Mouse (Mus musculus): Measurements from ENCODE around the gene Gh. TPM values are rescaled to one million over a fixed set of nuclear protein-coding genes. Genes with fewer than 3 reads are reported as not detected.

Gene Gh
- polyA plus RNA-seq, 1 experiment from 2014 or later = not detected

GRCm38 (mm10) chr11:106286206-106286605 lies 15.5 kb downstream of the Gh start:
- Histone ChIP-seq H3K27ac (ENCODE audit: low read depth, low read length) (no peak overlapping the region), H3K27me3 (replicated peaks; ENCODE audit: control insufficient read depth, insufficient read depth, low read length) (no peaks in the 10 kb centered on the region), H3K36me3 (ENCODE audit: control insufficient read depth, insufficient read depth) (no peaks in the 10 kb centered on the region), H3K9ac (ENCODE audit: low read depth, low read length) (no peak overlapping the region), H3K9me3 (ENCODE audit: control insufficient read depth) (no peaks in the 10 kb centered on the region), H3K4me3 (ENCODE audit: low read depth, low read length) (no peak overlapping the region), H3K4me1 (replicated peaks; ENCODE audit: control insufficient read depth, insufficient read depth, low read length) (no peaks in the 10 kb centered on the region), H3K4me2 (replicated peaks; ENCODE audit: low read depth) (no peak overlapping the region)
- TF ChIP-seq CTCF (IDR thresholded peaks at IDR 0.05; ENCODE audit: low read depth) = no peak
- no peak for ATAC-seq
- WGBS = 81% methylated on average over 7 of the region's 7 CpGs

- Histone ChIP-seq H3K4me1 (replicated peaks; ENCODE audit: control insufficient read depth, insufficient read depth, low read length) (no peaks in the 10 kb centered on the region), H3K36me3 (ENCODE audit: control insufficient read depth, insufficient read depth) (no peaks in the 10 kb centered on the region), H3K9me3 (ENCODE audit: control insufficient read depth) (no peaks in the 10 kb centered on the region), H3K9ac (ENCODE audit: low read depth, low read length) (no peak overlapping the region), H3K4me2 (replicated peaks; ENCODE audit: low read depth) (no peak overlapping the region), H3K27ac (ENCODE audit: low read depth, low read length) (no peak overlapping the region), H3K27me3 (replicated peaks; ENCODE audit: control insufficient read depth, insufficient read depth, low read length) (no peaks in the 10 kb centered on the region), H3K4me3 (ENCODE audit: low read depth, low read length) (no peak overlapping the region)
- no peak for ATAC-seq
- TF ChIP-seq CTCF (IDR thresholded peaks at IDR 0.05; ENCODE audit: low read depth) = no peak
- 64% methylated on average over 8 of the region's 8 CpGs for WGBS
Observed at GRCm38 (mm10) chr11:106284126-106284525, 17.5 kb downstream of the Gh start.

GRCm38 (mm10) chr11:106283371-106283770 lies 18.3 kb downstream of the Gh start:
- Histone ChIP-seq H3K27me3 (replicated peaks; ENCODE audit: control insufficient read depth, insufficient read depth, low read length) (no peaks in the 10 kb centered on the region), H3K27ac (ENCODE audit: low read depth, low read length) (no peak overlapping the region), H3K4me1 (replicated peaks; ENCODE audit: control insufficient read depth, insufficient read depth, low read length) (no peaks in the 10 kb centered on the region), H3K9ac (ENCODE audit: low read depth, low read length) (no peak overlapping the region), H3K4me3 (ENCODE audit: low read depth, low read length) (no peak overlapping the region), H3K4me2 (replicated peaks; ENCODE audit: low read depth) (no peak overlapping the region), H3K36me3 (ENCODE audit: control insufficient read depth, insufficient read depth) (no peaks in the 10 kb centered on the region), H3K9me3 (ENCODE audit: control insufficient read depth) (no peaks in the 10 kb centered on the region)
- ATAC-seq = no peak
- no peak for TF ChIP-seq CTCF (IDR thresholded peaks at IDR 0.05; ENCODE audit: low read depth)
- WGBS = 86% methylated on average over 4 of the region's 4 CpGs

GRCm38 (mm10) chr11:106282452-106282851 lies 19.2 kb downstream of the Gh start:
- Histone ChIP-seq H3K4me3 (ENCODE audit: low read depth, low read length) (no peak overlapping the region), H3K36me3 (ENCODE audit: control insufficient read depth, insufficient read depth) (no peaks in the 10 kb centered on the region), H3K9ac (ENCODE audit: low read depth, low read length) (no peak overlapping the region), H3K4me1 (replicated peaks; ENCODE audit: control insufficient read depth, insufficient read depth, low read length) (no peaks in the 10 kb centered on the region), H3K27ac (ENCODE audit: low read depth, low read length) (no peak overlapping the region), H3K4me2 (replicated peaks; ENCODE audit: low read depth) (no peak overlapping the region), H3K9me3 (ENCODE audit: control insufficient read depth) (no peaks in the 10 kb centered on the region), H3K27me3 (replicated peaks; ENCODE audit: control insufficient read depth, insufficient read depth, low read length) (no peaks in the 10 kb centered on the region)
- no peak for TF ChIP-seq CTCF (IDR thresholded peaks at IDR 0.05; ENCODE audit: low read depth)
- ATAC-seq = no peak
- 83% methylated on average over 6 of the region's 6 CpGs for WGBS

- Histone ChIP-seq H3K27ac (ENCODE audit: low read depth, low read length) (no peak within 1 kb of the TSS), H3K9me3 (ENCODE audit: control insufficient read depth) (no peaks in the 10 kb centered on the region), H3K4me3 (ENCODE audit: low read depth, low read length) (no peak within 1 kb of the TSS), H3K27me3 (replicated peaks; ENCODE audit: control insufficient read depth, insufficient read depth, low read length) (no peaks in the 10 kb centered on the region), H3K4me2 (replicated peaks; ENCODE audit: low read depth) (peak within 1 kb of the TSS; percentile 51), H3K4me1 (replicated peaks; ENCODE audit: control insufficient read depth, insufficient read depth, low read length) (peaks cover 10% of the 10 kb centered on the region), H3K36me3 (ENCODE audit: control insufficient read depth, insufficient read depth) (no peaks in the 10 kb centered on the region), H3K9ac (ENCODE audit: low read depth, low read length) (no peak within 1 kb of the TSS)
- 5% methylated on average over 25 of the region's 25 CpGs for WGBS
- peak; percentile 99 for TF ChIP-seq CTCF (IDR thresholded peaks at IDR 0.05; ENCODE audit: low read depth)
- peak; percentile 35; the same call in 1 of the 2 replicates for ATAC-seq
Observed at GRCm38 (mm10) chr11:106276454-106276853, 25.2 kb downstream of the Gh start, which contains the start of gene Tcam1. Tcam1 (plus strand) TSS chr11:106276672.

GRCm38 (mm10) chr11:106274971-106275411 lies 26.7 kb downstream of the Gh start:
- 28% methylated on average over 7 of the region's 7 CpGs for WGBS
- Histone ChIP-seq H3K9ac (ENCODE audit: low read depth, low read length) (no peak overlapping the region), H3K9me3 (ENCODE audit: control insufficient read depth) (no peaks in the 10 kb centered on the region), H3K4me1 (replicated peaks; ENCODE audit: control insufficient read depth, insufficient read depth, low read length) (peaks cover 10% of the 10 kb centered on the region), H3K27ac (ENCODE audit: low read depth, low read length) (no peak overlapping the region), H3K36me3 (ENCODE audit: control insufficient read depth, insufficient read depth) (no peaks in the 10 kb centered on the region), H3K4me3 (ENCODE audit: low read depth, low read length) (no peak overlapping the region), H3K27me3 (replicated peaks; ENCODE audit: control insufficient read depth, insufficient read depth, low read length) (no peaks in the 10 kb centered on the region), H3K4me2 (replicated peaks; ENCODE audit: low read depth) (no peak overlapping the region)
- no peak for TF ChIP-seq CTCF (IDR thresholded peaks at IDR 0.05; ENCODE audit: low read depth)
- no peak for ATAC-seq

- no peak for ATAC-seq
- H3K4me3 ChIP-seq (ENCODE audit: low read depth, low read length) = no peak overlapping the region
- TF ChIP-seq CTCF (IDR thresholded peaks at IDR 0.05; ENCODE audit: low read depth) = no peak
- no peaks in the 10 kb centered on the region for H3K27me3 ChIP-seq (replicated peaks; ENCODE audit: control insufficient read depth, insufficient read depth, low read length)
- no peaks in the 10 kb centered on the region for H3K9me3 ChIP-seq (ENCODE audit: control insufficient read depth)
- 89% methylated on average over 1 of the region's 1 CpGs for WGBS
- H3K27ac ChIP-seq (ENCODE audit: low read depth, low read length) = no peak overlapping the region
- H3K4me1 ChIP-seq (replicated peaks; ENCODE audit: control insufficient read depth, insufficient read depth, low read length) = peaks cover 10% of the 10 kb centered on the region
- H3K36me3 ChIP-seq (ENCODE audit: control insufficient read depth, insufficient read depth) = no peaks in the 10 kb centered on the region
- no peak overlapping the region for H3K4me2 ChIP-seq (replicated peaks; ENCODE audit: low read depth)
- H3K9ac ChIP-seq (ENCODE audit: low read depth, low read length) = no peak overlapping the region
Observed at GRCm38 (mm10) chr11:106274374-106274773, 27.3 kb downstream of the Gh start.
